Mouse (Mus musculus): ENCODE results near the gene Gas2.

DNA sequence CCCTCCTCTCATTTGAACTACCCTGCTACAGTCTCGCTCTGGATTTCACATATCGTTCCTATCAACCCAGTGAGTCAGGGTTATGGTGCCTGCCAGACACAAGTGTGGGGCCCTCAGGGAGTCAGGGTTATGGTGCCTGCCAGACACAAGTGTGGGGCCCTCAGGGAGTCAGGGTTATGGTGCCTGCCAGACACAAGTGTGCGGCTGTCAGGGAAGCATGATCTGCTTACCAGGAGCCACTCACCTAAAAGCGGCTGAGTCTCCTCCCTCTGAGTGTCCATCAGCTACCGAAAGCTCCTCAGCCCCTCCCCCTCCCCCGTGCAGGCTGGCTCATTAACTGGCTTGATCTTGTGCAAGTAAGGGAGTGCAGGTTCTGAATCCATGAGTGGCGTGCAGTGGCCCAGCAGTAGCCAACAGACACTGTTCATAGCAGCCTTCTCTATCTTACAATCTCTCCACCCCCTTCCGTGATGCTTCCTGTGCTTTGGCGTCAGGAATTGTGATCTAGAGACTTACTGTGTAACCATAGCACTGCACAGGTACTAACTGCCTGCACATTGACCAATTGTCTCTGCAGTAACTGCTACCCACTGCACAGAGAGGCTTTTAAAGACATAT, 93.7 kb downstream of the Gas2 start:
- TF ChIP-seq CTCF (IDR thresholded peaks at IDR 0.05; ENCODE audit: low read depth) (no peak), EP300 (IDR thresholded peaks at IDR 0.05; ENCODE audit: low read depth) (no peak)
